Mouse (Mus musculus) bone marrow macrophage, adult 2 months (primary cell): ENCODE data around the gene Snapc3.

Experiments used
- CTCF ChIP-seq: IDR thresholded peaks from 2 replicates; pipeline ENCODE4 v1.5.1; 2012; ENCODE audit warnings: low read depth, mild to moderate bottlenecking, low read length, moderate library complexity
- POLR2A ChIP-seq: IDR thresholded peaks from 2 replicates; pipeline ENCODE4 v1.6.1; 2012; ENCODE audit warnings: mild to moderate bottlenecking, low read depth, low read length, borderline replicate concordance

DNA sequence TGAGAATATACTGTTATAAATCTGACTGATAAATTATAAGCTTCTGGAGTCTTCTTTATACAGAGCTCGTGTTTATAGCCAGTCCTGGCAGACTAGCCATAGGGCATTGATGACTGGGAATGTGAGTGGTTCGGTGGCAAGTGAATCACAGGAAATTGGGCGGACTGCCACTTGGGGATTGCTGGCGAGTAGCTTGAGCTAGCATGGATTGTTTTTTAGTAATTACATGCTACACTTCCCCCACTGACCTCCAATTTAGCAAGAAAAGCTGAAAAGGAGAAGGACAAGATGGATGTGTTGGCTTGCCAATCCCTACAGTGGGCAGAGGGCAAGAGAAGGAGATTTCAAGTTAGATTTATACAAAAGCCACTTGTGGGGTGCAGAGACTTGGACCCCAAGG lies 44.1 kb upstream of the Snapc3 start:
- TF ChIP-seq CTCF (no peak), POLR2A (no peak)
